Mouse (Mus musculus) left cerebral cortex, adult 9 months (tissue): ENCODE data around the gene Dld.

Experiments
- DNase-seq, 2 experiments: peaks; one replicate each; pipeline ENCODE4 v3.0.0; 2022; ENCODE audit warnings: low spot score in 2 of 2

Gene Dld

GRCm38 (mm10) chr12:31294526-31294925, 56.7 kb downstream of the Dld start:
- no peak for DNase-seq

GRCm38 (mm10) chr12:31293361-31294142, 57.7 kb downstream of the Dld start:
- DNase-seq: no peak

- no peak for DNase-seq
These were observed 60.3 kb downstream of the Dld start for GRCm38 (mm10) chr12:31290951-31291350.

GRCm38 (mm10) chr12:31289046-31289445, 62.2 kb downstream of the Dld start:
- DNase-seq: no peak

GRCm38 (mm10) chr12:31283617-31284136, 67.6 kb downstream of the Dld start:
- no peak for DNase-seq

- DNase-seq: no peak
These were observed 68.1 kb downstream of the Dld start for GRCm38 (mm10) chr12:31283131-31283530.

- DNase-seq: no peak
These were observed 69.0 kb downstream of the Dld start for GRCm38 (mm10) chr12:31282241-31282640.
